Mouse (Mus musculus) layer of hippocampus, adult 2 months (tissue): Measurements from ENCODE around the gene Gipr. TPM values are rescaled to one million over a fixed set of nuclear protein-coding genes. Genes with fewer than 3 reads are reported as not detected.

ENCODE experiments used
- DNase-seq, 2 experiments: peaks; one replicate each; pipeline ENCODE4 v3.0.0; 2022; ENCODE audit warnings: low spot score in 2 of 2
- H3K27ac ChIP-seq: fragments of 200-600 bp; 2 replicates; pipeline ENCODE4 v1.8.1; 2022
- H3K4me3 ChIP-seq: fragments of 200-600 bp; 2 replicates; pipeline ENCODE4 v1.8.1; 2022; ENCODE audit warnings: mild to moderate bottlenecking
- CTCF ChIP-seq: fragments of 200-600 bp; conservative IDR thresholded peaks from 2 replicates; pipeline ENCODE4 v1.8.1; 2022; ENCODE audit warnings: antibody characterized with exemption, mild to moderate bottlenecking, moderate library complexity
- total RNA-seq, 2 experiments: library from RNA; stranded (reverse); gene quantifications; 2 replicates each; pipeline ENCODE4 v1.2.3; 2021

Gipr gene
- total RNA-seq, 2 experiments from 2014 or later: 0.87 to 1.2 TPM

DNA sequence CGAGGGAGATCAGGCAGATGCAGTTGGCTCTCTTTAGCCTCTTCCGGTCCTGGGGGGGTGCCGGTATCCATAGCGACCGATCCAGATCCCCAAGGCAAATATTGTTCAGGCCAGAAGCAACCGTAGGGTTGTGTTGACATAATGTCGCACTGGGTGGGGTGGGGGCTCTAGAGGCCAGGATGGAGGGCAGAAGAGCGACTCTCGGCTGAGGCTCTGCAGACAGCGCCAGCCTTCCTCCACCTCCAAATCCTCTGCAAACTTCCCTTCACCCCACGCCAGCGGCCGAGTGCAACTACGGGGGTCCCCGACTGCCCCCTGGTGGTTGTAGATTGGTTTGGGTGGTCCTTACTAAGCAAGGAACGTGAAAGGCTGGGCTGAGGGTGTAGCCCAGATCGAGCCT, 6.9 kb upstream of the Gipr start:
- peak; percentile 92 for TF ChIP-seq CTCF
- peak overlapping the region; percentile 81 for H3K27ac ChIP-seq
- H3K4me3 ChIP-seq: peak overlapping the region; percentile 27
- DNase-seq: peak; percentile 81 to 91

GRCm38 (mm10) chr7:19171831-19172230, 5.9 kb upstream of the Gipr start:
- peak overlapping the region; percentile 81 for H3K27ac ChIP-seq

GRCm38 (mm10) chr7:19170142-19170541, 4.2 kb upstream of the Gipr start:
- TF ChIP-seq CTCF: no peak
- Histone ChIP-seq H3K4me3 (no peak overlapping the region), H3K27ac (peak overlapping the region; percentile 68)
- DNase-seq: peak in 1 of 2 experiments; percentile 55

More at GRCm38 (mm10) chr7:19171831-19172230, 5.9 kb upstream of the Gipr start:
- DNase-seq: no peak
- TF ChIP-seq CTCF: no peak
- no peak overlapping the region for H3K4me3 ChIP-seq

DNA sequence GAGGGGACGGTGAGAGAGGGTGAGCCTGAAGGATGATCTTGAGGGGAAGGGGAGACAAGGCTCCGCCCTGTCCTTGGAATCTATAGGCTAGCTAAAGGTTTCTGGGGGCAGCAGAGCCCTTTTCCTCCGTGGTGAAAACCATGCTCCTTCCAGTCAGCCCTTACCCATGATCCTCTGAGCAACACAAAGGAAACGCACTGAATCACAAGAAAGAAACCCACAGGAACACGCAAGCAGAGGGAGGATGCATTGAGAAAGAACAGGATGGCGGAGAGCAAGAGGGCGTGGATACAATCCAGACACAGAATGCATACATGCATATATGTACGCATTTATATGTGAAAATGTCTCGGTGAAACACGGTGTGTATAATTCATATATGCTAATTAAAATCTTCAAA, 3.6 kb upstream of the Gipr start:
- H3K27ac ChIP-seq: peak overlapping the region; percentile 68
- no peak for TF ChIP-seq CTCF

GRCm38 (mm10) chr7:19166990-19167389, 1.1 kb upstream of the Gipr start:
- Histone ChIP-seq H3K27ac (no peak overlapping the region), H3K4me3 (no peak overlapping the region)
- no peak for DNase-seq
- peak; percentile 45 for TF ChIP-seq CTCF

More for the DNA sequence above, 3.6 kb upstream of the Gipr start:
- H3K4me3 ChIP-seq: no peak overlapping the region
- DNase-seq: no peak

- no peak for DNase-seq
- Histone ChIP-seq H3K27ac (no peak overlapping the region), H3K4me3 (no peak overlapping the region)
- no peak for TF ChIP-seq CTCF
Measured at GRCm38 (mm10) chr7:19164978-19165377, 949 bp downstream of the Gipr start.

- Histone ChIP-seq H3K27ac (no peak overlapping the region), H3K4me3 (no peak overlapping the region)
- no peak for TF ChIP-seq CTCF
- DNase-seq: no peak
Measured at GRCm38 (mm10) chr7:19164189-19164588, 1.7 kb downstream of the Gipr start.

DNA sequence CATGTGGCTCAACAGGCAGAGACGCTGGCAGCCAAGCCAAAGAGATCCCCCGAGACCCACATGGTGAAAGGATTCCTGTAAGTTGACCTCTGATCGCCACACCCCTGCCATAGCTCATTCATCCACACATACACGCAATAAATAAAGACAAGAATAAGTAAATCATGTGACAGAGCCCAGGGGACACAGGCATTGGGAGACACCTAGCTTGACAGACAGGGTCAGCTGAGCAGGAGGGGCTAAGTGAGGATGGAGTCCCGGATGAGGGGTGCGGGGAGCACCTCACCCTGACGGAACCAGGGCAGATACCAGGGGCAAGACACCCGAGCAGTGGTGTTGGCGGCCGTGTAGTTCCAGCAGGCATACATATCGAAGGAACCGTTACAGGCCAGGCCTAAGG, 2.2 kb downstream of the Gipr start:
- DNase-seq: no peak
- no peak overlapping the region for H3K4me3 ChIP-seq
- H3K27ac ChIP-seq: no peak overlapping the region
- no peak for TF ChIP-seq CTCF

DNA sequence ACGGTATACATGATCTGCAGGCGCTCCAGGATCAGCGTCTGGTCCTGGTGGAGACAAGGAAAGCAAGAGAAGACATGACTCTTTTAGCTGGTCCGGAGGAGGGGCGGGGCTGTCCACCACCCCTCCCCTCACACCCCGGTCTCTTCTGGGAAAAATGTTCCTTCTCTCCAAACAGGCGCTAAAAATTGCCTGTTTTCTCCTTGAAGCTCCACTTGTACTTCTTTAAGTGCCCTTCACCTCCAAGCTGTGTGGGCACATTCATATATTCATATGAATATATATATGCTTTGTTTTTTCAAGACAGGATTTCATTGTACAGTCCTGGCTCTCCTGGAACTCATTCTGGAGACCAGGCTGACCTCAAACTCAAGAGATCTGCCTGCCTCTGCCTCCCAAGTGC, 3.0 kb downstream of the Gipr start:
- TF ChIP-seq CTCF: no peak
- H3K4me3 ChIP-seq: no peak overlapping the region
- no peak for DNase-seq
- no peak overlapping the region for H3K27ac ChIP-seq

- H3K4me3 ChIP-seq: peak overlapping the region; percentile 22; the same call in 1 of the 2 replicates
- DNase-seq: no peak
- no peak overlapping the region for H3K27ac ChIP-seq
- TF ChIP-seq CTCF: no peak
Measured at GRCm38 (mm10) chr7:19160115-19160514, 5.8 kb downstream of the Gipr start.

- no peak overlapping the region for H3K4me3 ChIP-seq
- DNase-seq: no peak
- no peak overlapping the region for H3K27ac ChIP-seq
- TF ChIP-seq CTCF: no peak
Measured at GRCm38 (mm10) chr7:19159411-19159810, 6.5 kb downstream of the Gipr start.

- DNase-seq: no peak
- Histone ChIP-seq H3K4me3 (no peak overlapping the region), H3K27ac (no peak overlapping the region)
- no peak for TF ChIP-seq CTCF
Measured at GRCm38 (mm10) chr7:19158601-19159000, 7.3 kb downstream of the Gipr start.

DNA sequence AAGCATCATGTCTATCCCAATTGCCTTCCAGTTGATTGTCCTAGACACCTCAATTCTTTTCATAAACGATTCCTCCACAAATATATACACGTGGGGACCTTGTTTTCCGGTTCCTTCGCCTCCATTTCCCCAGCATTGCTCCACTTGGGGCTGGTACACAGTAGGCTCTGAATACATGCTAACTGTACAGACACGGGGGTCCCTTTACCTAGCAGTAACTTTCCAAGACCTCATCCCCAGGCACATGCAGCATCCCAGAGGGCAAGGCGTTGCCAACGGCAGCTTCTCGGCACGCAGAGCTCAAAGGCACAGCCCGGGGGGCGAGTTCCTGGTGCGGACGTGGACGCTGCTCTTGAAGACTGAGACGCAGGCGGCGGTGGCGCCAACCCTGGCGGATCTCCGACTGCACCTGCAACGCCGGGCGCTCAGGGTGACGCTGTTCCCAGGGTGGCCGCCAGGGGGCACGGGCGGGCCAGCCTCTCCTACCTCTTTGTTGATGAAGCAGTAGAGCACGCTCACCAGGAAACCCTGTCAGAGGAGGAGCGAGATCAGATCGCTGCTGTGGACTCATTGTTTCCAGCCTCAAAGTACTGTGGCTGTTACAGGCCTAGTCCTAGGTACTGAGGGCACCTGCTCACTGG, 8.6 kb downstream of the Gipr start:
- peak; percentile 99 for TF ChIP-seq CTCF
- H3K27ac ChIP-seq: peak overlapping the region; percentile 73
- peak; percentile 89 to 96 for DNase-seq
- peak overlapping the region; percentile 10; the same call in 1 of the 2 replicates for H3K4me3 ChIP-seq

DNA sequence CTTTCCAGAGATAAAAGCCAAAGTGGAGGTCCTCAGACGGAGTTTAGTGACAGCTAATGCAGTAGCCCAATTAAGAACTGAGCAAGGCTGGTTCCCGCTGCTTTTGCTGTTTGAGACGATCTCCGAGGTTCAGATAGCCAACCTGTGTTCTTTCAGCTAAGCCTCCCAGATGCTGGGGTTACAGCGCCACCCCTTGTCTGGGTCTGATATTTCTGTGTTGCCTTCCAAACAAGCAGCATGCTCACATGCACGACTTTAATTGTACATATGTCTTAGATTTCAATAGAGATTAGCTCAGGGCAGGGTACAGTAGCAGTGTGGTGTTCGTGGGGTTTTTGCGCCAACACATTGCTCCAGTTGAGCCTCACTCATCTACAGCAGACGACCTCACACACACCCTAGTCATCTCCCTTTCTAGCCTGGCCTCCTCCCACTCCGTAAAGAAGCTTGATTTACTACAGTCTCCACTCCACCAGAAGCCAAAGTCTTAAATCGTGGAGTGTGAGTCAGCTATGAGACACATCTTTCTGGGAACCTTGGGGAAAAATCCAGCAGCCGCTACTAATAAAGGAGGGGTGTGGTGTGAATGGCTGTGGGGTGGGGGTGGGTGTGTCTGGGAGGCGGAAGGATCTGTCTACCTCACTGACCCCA, 10.0 kb downstream of the Gipr start:
- H3K27ac ChIP-seq: no peak overlapping the region
- peak; percentile 71 for TF ChIP-seq CTCF
- no peak overlapping the region for H3K4me3 ChIP-seq
- DNase-seq: peak in 1 of 2 experiments; percentile 53
